Mouse (Mus musculus): ENCODE data around the gene Itga9.

GRCm38 (mm10) chr9:118944388-118944787 is 337.9 kb downstream of the Itga9 start:
- no peak for TF ChIP-seq CTCF (IDR thresholded peaks at IDR 0.05; ENCODE audit: low read depth)
- TF ChIP-seq EP300 (IDR thresholded peaks at IDR 0.05; ENCODE audit: low read depth) = no peak

Data from heart, postnatal 0 days (tissue).